Mouse (Mus musculus) erythroblast, embryonic 14.5 days (primary cell): ENCODE data around the gene Alg6.

ENCODE experiments used
- GATA1 ChIP-seq: IDR thresholded peaks from 2 replicates; pipeline ENCODE4 v1.6.1; 2012; ENCODE audit warnings: low read length, inconsistent platforms, mixed read lengths
- TAL1 ChIP-seq: IDR thresholded peaks from 3 replicates; pipeline ENCODE4 v1.6.1; 2012; ENCODE audit warnings: low read length, inconsistent platforms, mixed read lengths

DNA sequence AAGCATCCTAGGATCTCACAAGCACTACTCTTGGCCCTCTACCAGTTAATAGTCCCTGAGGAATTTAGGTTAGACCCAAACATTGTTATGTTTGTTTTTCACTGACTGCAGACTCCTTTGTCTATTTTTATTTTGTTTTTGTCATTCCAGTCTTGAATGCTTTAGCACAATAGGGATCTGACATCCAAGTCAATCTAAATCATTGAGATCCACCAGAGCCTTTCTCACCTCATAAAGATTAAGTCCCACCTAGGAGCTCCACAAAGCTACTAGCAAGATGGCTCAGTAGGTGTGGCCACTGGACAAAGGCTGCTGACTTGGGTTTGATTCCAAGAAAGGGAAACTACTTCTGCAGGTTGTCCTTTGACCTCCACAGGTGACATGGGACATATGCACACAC is 40.3 kb upstream of the Alg6 start:
- no peak for TF ChIP-seq GATA1
- TF ChIP-seq TAL1 = no peak
